Mouse (Mus musculus): ENCODE results near the gene Ciart.

DNA sequence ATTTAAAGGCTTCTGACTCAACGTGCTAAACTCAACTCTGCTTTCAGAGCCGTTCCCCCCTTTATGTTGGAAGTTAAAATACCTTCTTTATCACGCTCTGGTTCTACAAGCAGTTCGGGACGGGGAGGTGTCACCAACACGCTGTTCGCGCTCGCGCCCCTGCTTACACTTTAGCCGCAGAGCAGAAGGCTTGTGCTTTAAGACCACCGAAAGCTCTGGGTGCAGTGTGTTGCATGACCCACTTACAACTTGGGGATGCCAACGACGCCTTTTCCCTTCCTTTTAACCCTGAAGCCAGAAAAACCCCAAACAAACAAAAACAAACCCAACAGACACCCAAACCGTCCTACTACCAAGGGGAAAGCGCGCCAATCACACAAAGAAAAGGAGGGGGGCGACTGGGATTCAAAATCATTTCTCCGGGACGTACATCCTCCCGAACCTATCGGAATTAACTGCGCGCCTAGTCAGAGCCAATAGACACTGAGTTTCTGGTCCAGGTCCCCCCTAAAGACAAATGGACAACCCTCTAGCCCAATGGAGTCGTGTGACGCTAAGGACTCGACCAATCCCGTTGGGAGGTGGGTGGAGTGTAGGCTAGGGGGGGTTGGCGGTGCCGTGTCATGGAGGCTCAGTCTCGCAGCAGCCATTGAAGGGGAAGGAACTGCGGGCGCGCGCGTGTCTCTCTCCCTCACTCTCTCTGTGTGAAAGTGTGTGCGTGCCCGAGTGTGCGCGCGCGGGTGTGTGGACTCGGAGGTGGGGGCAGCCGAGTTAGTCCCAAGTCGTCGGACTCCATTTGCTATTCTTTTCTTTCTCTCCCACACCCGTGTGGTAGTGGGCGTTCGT is 46.8 kb upstream of the Ciart start, which contains the start of gene Anp32e:
- TF ChIP-seq EP300 (IDR thresholded peaks at IDR 0.05; ENCODE audit: low read depth) (peak; percentile 54; the same call in 1 of the 2 replicates), CTCF (IDR thresholded peaks at IDR 0.05; ENCODE audit: low read depth) (no peak)
